Mouse (Mus musculus) CH12.LX (cell line): ENCODE data around the gene Fam193a. TPM values are rescaled to one million over a fixed set of nuclear protein-coding genes. Genes with fewer than 3 reads are reported as not detected.
A peak's percentile ranks its signal among the peaks of the same experiment; 100 is the strongest.

ENCODE experiments used
- DNase-seq: peaks from one replicate; pipeline ENCODE4 v3.0.0-alpha.2; 2013; ENCODE audit errors: extremely low read depth
- H3K27ac ChIP-seq: 2 replicates; pipeline ENCODE4 v1.5.1; 2012; ENCODE audit warnings: low read depth, mild to moderate bottlenecking, control low read depth, moderate library complexity; ENCODE audit not compliant: insufficient read depth
- H3K27me3 ChIP-seq: replicated peaks from 2 replicates; pipeline ENCODE3; 2012; ENCODE audit warnings: inconsistent platforms
- H3K36me3 ChIP-seq, 2 experiments: replicated peaks in 1 of 2; 2 replicates each; pipeline versions ENCODE3 to v1.6.1; 2012; ENCODE audit warnings: inconsistent platforms in 1 of 2, low read length in 1 of 2, mild to moderate bottlenecking in 1 of 2, mixed read lengths in 1 of 2, moderate library complexity in 1 of 2; ENCODE audit not compliant: control insufficient read depth in 1 of 2, insufficient read depth in 1 of 2
- H3K4me1 ChIP-seq, 2 experiments: 2 replicates each; pipeline ENCODE4 v1.6.1; 2012; ENCODE audit warnings: inconsistent platforms in 1 of 2, moderate library complexity in 1 of 2; ENCODE audit not compliant: insufficient read depth in 2 of 2, control insufficient read depth in 1 of 2
- H3K4me2 ChIP-seq: 2 replicates; pipeline ENCODE4 v1.6.1; 2012; ENCODE audit warnings: low read depth, mild to moderate bottlenecking, control low read depth; ENCODE audit not compliant: poor library complexity, insufficient read depth, severe bottlenecking
- H3K4me3 ChIP-seq, 3 experiments: fragments of 150-350 bp in 1 of 3; sonication (generic) in 1 of 3; replicated peaks in 1 of 3; 2 replicates each; pipeline versions ENCODE3 to v1.5.1; 2011 to 2012; ENCODE audit warnings: low read depth in 2 of 3, low read length in 2 of 3, mild to moderate bottlenecking in 2 of 3, moderate library complexity in 2 of 3, control low read depth in 1 of 3, improper control_type of control experiment in 1 of 3, inconsistent platforms in 1 of 3, mixed read lengths in 1 of 3; ENCODE audit not compliant: poor library complexity in 1 of 3
- H3K79me2 ChIP-seq: replicated peaks from 2 replicates; pipeline ENCODE4 v1.6.1; 2012; ENCODE audit warnings: mild to moderate bottlenecking, moderate library complexity; ENCODE audit not compliant: control insufficient read depth, poor library complexity, insufficient read depth, severe bottlenecking; ENCODE audit errors: extremely low read depth
- H3K9ac ChIP-seq: 2 replicates; pipeline ENCODE4 v1.6.1; 2012; ENCODE audit warnings: low read depth, mild to moderate bottlenecking, control low read depth, moderate library complexity; ENCODE audit not compliant: insufficient read depth
- H3K9me3 ChIP-seq: replicated peaks from 2 replicates; pipeline ENCODE3; 2012; ENCODE audit warnings: low read length, inconsistent platforms, mixed read lengths
- BHLHE40 ChIP-seq: IDR thresholded peaks from 2 replicates; pipeline ENCODE4 v1.6.1; 2011; ENCODE audit warnings: mild to moderate bottlenecking, low read depth, low read length, improper control_type of control experiment
- CHD2 ChIP-seq: IDR thresholded peaks from 2 replicates; pipeline ENCODE4 v1.6.1; 2011; ENCODE audit warnings: low read length, improper control_type of control experiment
- E2F4 ChIP-seq: IDR thresholded peaks from 2 replicates; pipeline ENCODE4 v1.6.1; 2011; ENCODE audit warnings: low read depth, low read length, improper control_type of control experiment; ENCODE audit not compliant: insufficient replicate concordance
- ELF1 ChIP-seq: IDR thresholded peaks from 2 replicates; pipeline ENCODE4 v1.6.1; 2014; ENCODE audit warnings: low read depth, mild to moderate bottlenecking, inconsistent platforms, low read length, improper control_type of control experiment
- EP300 ChIP-seq: IDR thresholded peaks from 2 replicates; pipeline ENCODE4 v1.6.1; 2011; ENCODE audit warnings: low read length, improper control_type of control experiment
- ETS1 ChIP-seq: conservative IDR thresholded peaks from 2 replicates; pipeline ENCODE4 v1.6.1; 2012; ENCODE audit warnings: low read depth, mild to moderate bottlenecking, inconsistent platforms, low read length, improper control_type of control experiment, moderate library complexity
- GABPA ChIP-seq: IDR thresholded peaks from 2 replicates; pipeline ENCODE4 v1.6.1; 2012; ENCODE audit warnings: low read depth, low read length, improper control_type of control experiment, inconsistent platforms; ENCODE audit not compliant: insufficient replicate concordance
- JUN ChIP-seq: IDR thresholded peaks from 2 replicates; pipeline ENCODE4 v1.6.1; 2011; ENCODE audit warnings: low read depth, mild to moderate bottlenecking, low read length, improper control_type of control experiment, moderate library complexity; ENCODE audit not compliant: insufficient read depth
- JUND ChIP-seq: conservative IDR thresholded peaks from 2 replicates; pipeline ENCODE4 v1.6.1; 2011; ENCODE audit warnings: low read depth, low read length, improper control_type of control experiment
- KAT2A ChIP-seq: IDR thresholded peaks from 2 replicates; pipeline ENCODE4 v1.6.1; 2012; ENCODE audit warnings: low read length, improper control_type of control experiment, inconsistent platforms; ENCODE audit not compliant: insufficient replicate concordance
- MAFK ChIP-seq: IDR thresholded peaks from 2 replicates; pipeline ENCODE4 v1.6.1; 2011; ENCODE audit warnings: low read length, improper control_type of control experiment; ENCODE audit not compliant: insufficient replicate concordance
- MAZ ChIP-seq: IDR thresholded peaks from 2 replicates; pipeline ENCODE4 v1.6.1; 2012; ENCODE audit warnings: low read depth, mild to moderate bottlenecking, inconsistent platforms, low read length, improper control_type of control experiment, moderate library complexity
- MXI1 ChIP-seq: IDR thresholded peaks from 2 replicates; pipeline ENCODE4 v1.6.1; 2011; ENCODE audit warnings: mild to moderate bottlenecking, low read depth, low read length, improper control_type of control experiment
- NELFE ChIP-seq: IDR thresholded peaks from 2 replicates; pipeline ENCODE4 v1.6.1; 2011; ENCODE audit warnings: low read depth, low read length, improper control_type of control experiment
- NRF1 ChIP-seq: IDR thresholded peaks from 2 replicates; pipeline ENCODE4 v1.6.1; 2014; ENCODE audit warnings: low read depth, mild to moderate bottlenecking, inconsistent platforms, low read length, improper control_type of control experiment, moderate library complexity
- POLR2A ChIP-seq: IDR thresholded peaks from 2 replicates; pipeline ENCODE4 v1.6.1; 2011; ENCODE audit warnings: low read depth, mild to moderate bottlenecking, improper control_type of control experiment, low read length
- POLR2AphosphoS2 ChIP-seq: IDR thresholded peaks from 2 replicates; pipeline ENCODE4 v1.6.1; 2011; ENCODE audit warnings: low read depth, low read length, improper control_type of control experiment
- RAD21 ChIP-seq: IDR thresholded peaks from 2 replicates; pipeline ENCODE4 v1.6.1; 2011; ENCODE audit warnings: low read depth, mild to moderate bottlenecking, low read length, improper control_type of control experiment, moderate library complexity
- RCOR1 ChIP-seq: conservative IDR thresholded peaks from 2 replicates; pipeline ENCODE4 v1.6.1; 2012; ENCODE audit warnings: low read depth, mild to moderate bottlenecking, inconsistent platforms, low read length, improper control_type of control experiment
- SIN3A ChIP-seq: IDR thresholded peaks from 2 replicates; pipeline ENCODE4 v1.6.1; 2012; ENCODE audit warnings: low read length, improper control_type of control experiment, inconsistent platforms
- SMC3 ChIP-seq: IDR thresholded peaks from 2 replicates; pipeline ENCODE4 v1.6.1; 2011; ENCODE audit warnings: low read depth, low read length, improper control_type of control experiment
- TBP ChIP-seq: conservative IDR thresholded peaks from 2 replicates; pipeline ENCODE4 v1.6.1; 2011; ENCODE audit warnings: low read depth, low read length, improper control_type of control experiment
- UBTF ChIP-seq: IDR thresholded peaks from 2 replicates; pipeline ENCODE4 v1.6.1; 2012; ENCODE audit warnings: low read depth, mild to moderate bottlenecking, inconsistent platforms, low read length, improper control_type of control experiment, moderate library complexity
- USF2 ChIP-seq: conservative IDR thresholded peaks from 2 replicates; pipeline ENCODE4 v1.6.1; 2011; ENCODE audit warnings: low read depth, low read length, improper control_type of control experiment
- ZMIZ1 ChIP-seq: IDR thresholded peaks from 2 replicates; pipeline ENCODE4 v1.6.1; 2012; ENCODE audit warnings: low read depth, mild to moderate bottlenecking, inconsistent platforms, low read length, improper control_type of control experiment
- ZNF384 ChIP-seq: IDR thresholded peaks from 2 replicates; pipeline ENCODE4 v1.6.1; 2012; ENCODE audit warnings: low read depth, low read length, improper control_type of control experiment, inconsistent platforms
- dilution Hi-C: fragments of 300-500 bp; cut with MboI; formaldehyde crosslinking; loops from 2 replicates; pipeline ENCODE4 v1.14.3; 2020; ENCODE audit warnings: low sequenced_read_pairs; ENCODE audit not compliant: extremely low pct_unique_long_range_greater_than_20kb, extremely low pct_ligation_motif_present
- in situ Hi-C: fragments of 300-500 bp; cut with MboI; formaldehyde crosslinking; loops from 3 replicates; pipeline ENCODE4 v1.14.3; 2019; ENCODE audit warnings: low sequenced_read_pairs, low pct_ligation_motif_present, low pct_unique_long_range_greater_than_20kb, mixed read lengths
- polyA plus RNA-seq: library from polyadenylated mRNA; unstranded; fragments of >175 nt; gene quantifications from 2 replicates; pipeline ENCODE4 v1.2.1, GENCODE M21; 2012; ENCODE audit warnings: low read depth; ENCODE audit not compliant: insufficient read length
- total RNA-seq, 2 experiments: library from RNA; depleted of rRNA; stranded (reverse); fragments of 300-350 nt in 1 of 2; fragments of >200 nt in 1 of 2; gene quantifications; 2 replicates each; pipeline ENCODE4 v1.2.3; 2012 to 2014

The Fam193a gene
- total and polyA plus RNA-seq, 3 experiments: 3.6 to 19.0 (median 8.5) TPM

GRCm38 (mm10) chr5:34514218-34514566 lies 144.5 kb downstream of the Fam193a start:
- in situ Hi-C loops: no loop called here
- TF ChIP-seq POLR2AphosphoS2 (no peak; the same call in 1 of the 2 replicates), UBTF (no peak), ZMIZ1 (0 out of 2 replicates have a peak, but pooled peaks have one; percentile 61), MXI1 (0 out of 2 replicates have a peak, but pooled peaks have one; percentile 11), POLR2A (peak; percentile 11), NELFE (0 out of 2 replicates have a peak, but pooled peaks have one; percentile 9), RAD21 (no peak), GABPA (no peak), ZNF384 (no peak), ETS1 (0 out of 2 replicates have a peak, but pooled peaks have one; percentile 16), ELF1 (peak; percentile 88), RCOR1 (no peak), KAT2A (0 out of 2 replicates have a peak, but pooled peaks have one; percentile 18), JUN (0 out of 2 replicates have a peak, but pooled peaks have one; percentile 17), JUND (no peak)
- Histone ChIP-seq H3K79me2 (peaks cover 8% of the 10 kb centered on the region), H3K27me3 (no peaks in the 10 kb centered on the region), H3K9me3 (peaks cover under 1% of the 10 kb centered on the region), H3K27ac (no peak overlapping the region), H3K36me3 (peaks cover 0 to 5% of the 10 kb centered on the region in 2 experiments), H3K9ac (peak overlapping the region; percentile 60), H3K4me3 (peak overlapping the region; percentile 81 to 97 (median 88)), H3K4me1 (peaks cover 5 to 35% of the 10 kb centered on the region in 2 experiments; a peak in 3 of 4 replicates), H3K4me2 (peak overlapping the region; percentile 58)
- dilution Hi-C loops: no loop called here
- no peak for DNase-seq

DNA sequence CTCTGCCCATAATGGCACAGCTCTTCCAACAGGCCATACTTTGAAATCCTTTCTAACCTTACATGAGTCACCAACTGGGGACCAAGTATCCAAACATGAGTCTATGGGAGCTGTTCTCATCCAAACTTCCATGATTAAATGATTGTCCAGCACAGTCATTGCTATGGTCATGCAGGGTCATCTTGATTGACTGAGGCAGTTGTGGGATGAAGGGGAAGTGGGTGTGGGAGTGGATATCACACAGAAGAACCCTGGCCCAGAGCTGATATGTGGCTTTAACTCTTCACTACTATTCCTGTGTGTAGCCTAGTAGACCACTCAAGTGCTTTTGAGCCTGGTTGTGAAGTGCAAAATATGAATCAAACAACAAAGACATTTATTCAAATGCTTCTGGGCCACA lies 145.4 kb downstream of the Fam193a start:
- TF ChIP-seq JUN: no peak
- no peak for TF ChIP-seq NRF1
- TF ChIP-seq GABPA: no peak
- no peak for TF ChIP-seq E2F4
- TF ChIP-seq POLR2A: no peak
- TF ChIP-seq ETS1: no peak
- TF ChIP-seq KAT2A: no peak
- no peak for TF ChIP-seq ZNF384
- no peak for TF ChIP-seq EP300
- no peak for TF ChIP-seq TBP
- TF ChIP-seq UBTF: no peak
- TF ChIP-seq USF2: no peak
- TF ChIP-seq MXI1: no peak
- TF ChIP-seq MAZ: no peak
- no peak for TF ChIP-seq SIN3A
- TF ChIP-seq BHLHE40: no peak
- no peak for TF ChIP-seq CHD2
- TF ChIP-seq MAFK: no peak
- no peak for TF ChIP-seq SMC3
- TF ChIP-seq, all 38 proteins: peak for 0
- DNase-seq: no peak
- H3K4me3 ChIP-seq: no peak overlapping the region
- H3K9me3 ChIP-seq: no peaks in the 10 kb centered on the region
- H3K27ac ChIP-seq: no peak overlapping the region
- in situ Hi-C loops: no loop called here
- peaks cover 8% of the 10 kb centered on the region for H3K79me2 ChIP-seq
- no peak overlapping the region for H3K4me2 ChIP-seq
- peaks cover 11 to 44% of the 10 kb centered on the region in 2 experiments for H3K4me1 ChIP-seq
- H3K36me3 ChIP-seq: no peaks in the 10 kb centered on the region
- H3K27me3 ChIP-seq: no peaks in the 10 kb centered on the region
- no peak overlapping the region for H3K9ac ChIP-seq
- dilution Hi-C loops: no loop called here
